Mouse (Mus musculus): ENCODE results near the gene Gm4756. TPM values are rescaled to one million over a fixed set of nuclear protein-coding genes. Genes with fewer than 3 reads are reported as not detected.

The Gm4756 gene
- polyA plus RNA-seq, 2 experiments = 0.06 to 0.08 TPM

- TF ChIP-seq CTCF (IDR thresholded peaks at IDR 0.05; ENCODE audit: low read depth) (peak; percentile 74), EP300 (IDR thresholded peaks at IDR 0.05; ENCODE audit: low read depth) (no peak)
- DNase-seq (ENCODE audit: low read depth in 3 of 3, low spot score in 3 of 3) = peak; percentile 45 to 60 (median 46)
- peak within 1 kb of the TSS; percentile 58 for H3K9ac ChIP-seq (replicated peaks)
Measured at GRCm38 (mm10) chr12:72664735-72665337, 15.4 kb upstream of the Gm4756 start, which contains the start of gene Dhrs7. Dhrs7 (minus strand) TSS chr12:72664909.

DNA sequence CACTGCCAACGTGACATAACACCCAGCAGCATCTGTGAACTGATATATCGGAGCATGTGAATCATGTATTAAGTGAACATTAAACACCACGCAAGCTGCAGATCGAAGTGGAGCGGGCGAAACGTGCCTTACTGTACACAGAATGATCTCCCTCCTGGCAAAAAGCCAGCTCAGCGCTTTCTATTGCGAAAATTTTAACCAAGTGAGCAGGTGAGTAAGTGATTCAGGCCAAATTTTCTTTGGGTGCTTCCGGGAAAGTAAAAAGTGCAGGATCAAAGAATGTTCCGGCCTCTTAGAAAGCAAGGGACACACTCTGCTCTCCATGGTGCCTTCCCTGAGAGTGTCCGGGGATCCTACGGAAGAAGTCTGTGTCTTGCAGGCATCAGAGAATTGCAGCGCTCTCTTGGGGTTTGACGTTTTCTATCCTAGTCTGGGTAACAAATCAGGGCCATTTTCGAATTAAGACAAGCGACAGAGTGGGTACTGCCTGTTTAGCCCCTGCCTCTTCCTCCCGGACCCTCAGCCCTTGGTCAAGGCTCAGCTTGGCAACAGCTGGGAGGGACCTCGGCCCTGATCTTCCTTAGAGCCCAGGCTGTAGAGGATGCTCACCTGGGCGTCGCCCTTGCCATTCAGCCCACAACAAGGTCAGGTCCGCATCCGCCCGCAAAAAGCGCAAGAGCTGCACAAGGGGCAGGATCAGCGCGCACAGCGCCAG, 14.7 kb upstream of the Gm4756 start:
- DNase-seq (ENCODE audit: low read depth in 3 of 3, low spot score in 3 of 3) = no peak
- H3K27ac ChIP-seq = no peak overlapping the region
- ATAC-seq (ENCODE audit: insufficient read depth) = peak; percentile 32; the same call in 1 of the 2 replicates
- H3K36me3 ChIP-seq (replicated peaks; ENCODE audit: control insufficient read depth, insufficient read depth, low read depth) = no peaks in the 10 kb centered on the region
- peak overlapping the region; percentile 53 for H3K9ac ChIP-seq (replicated peaks)
- H3K4me2 ChIP-seq (ENCODE audit: low read depth) = peak overlapping the region; percentile 89
- peaks cover 0 to 5% of the 10 kb centered on the region in 2 experiments; a peak in 2 of 4 replicates for H3K4me1 ChIP-seq (replicated peaks; ENCODE audit: control insufficient read depth in 2 of 2, insufficient read depth in 2 of 2, low read length in 1 of 2)
- no peak for TF ChIP-seq EP300 (IDR thresholded peaks at IDR 0.05; ENCODE audit: low read depth)
- TF ChIP-seq CTCF (IDR thresholded peaks at IDR 0.05; ENCODE audit: low read depth) = no peak
- 11% methylated on average over 28 of the region's 28 CpGs for WGBS (ENCODE audit: insufficient replicate concordance)
- H3K4me3 ChIP-seq (ENCODE audit: insufficient read depth in 1 of 2, low read depth in 2 of 2, low read length in 2 of 2) = peak overlapping the region; percentile 62 to 66
- no peaks in the 10 kb centered on the region for H3K9me3 ChIP-seq (ENCODE audit: control insufficient read depth, low read length)
- H3K27me3 ChIP-seq (ENCODE audit: control insufficient read depth, insufficient read depth, low read length) = no peaks in the 10 kb centered on the region

More at GRCm38 (mm10) chr12:72664735-72665337, 15.4 kb upstream of the Gm4756 start, which contains the start of gene Dhrs7:
- H3K4me1 ChIP-seq (replicated peaks; ENCODE audit: control insufficient read depth in 2 of 2, insufficient read depth in 2 of 2, low read length in 1 of 2) = peaks cover 0 to 5% of the 10 kb centered on the region in 2 experiments; a peak in 2 of 4 replicates
- H3K9me3 ChIP-seq (ENCODE audit: control insufficient read depth, low read length) = no peaks in the 10 kb centered on the region
- 1% methylated on average over 33 of the region's 33 CpGs for WGBS (ENCODE audit: insufficient replicate concordance)
- peak within 1 kb of the TSS; percentile 31 for H3K27ac ChIP-seq
- no peaks in the 10 kb centered on the region for H3K36me3 ChIP-seq (replicated peaks; ENCODE audit: control insufficient read depth, insufficient read depth, low read depth)
- H3K27me3 ChIP-seq (ENCODE audit: control insufficient read depth, insufficient read depth, low read length) = no peaks in the 10 kb centered on the region
- peak within 1 kb of the TSS; percentile 89 for H3K4me2 ChIP-seq (ENCODE audit: low read depth)
- peak within 1 kb of the TSS; percentile 62 to 66 for H3K4me3 ChIP-seq (ENCODE audit: insufficient read depth in 1 of 2, low read depth in 2 of 2, low read length in 2 of 2)
- ATAC-seq (ENCODE audit: insufficient read depth) = peak; percentile 94

DNA sequence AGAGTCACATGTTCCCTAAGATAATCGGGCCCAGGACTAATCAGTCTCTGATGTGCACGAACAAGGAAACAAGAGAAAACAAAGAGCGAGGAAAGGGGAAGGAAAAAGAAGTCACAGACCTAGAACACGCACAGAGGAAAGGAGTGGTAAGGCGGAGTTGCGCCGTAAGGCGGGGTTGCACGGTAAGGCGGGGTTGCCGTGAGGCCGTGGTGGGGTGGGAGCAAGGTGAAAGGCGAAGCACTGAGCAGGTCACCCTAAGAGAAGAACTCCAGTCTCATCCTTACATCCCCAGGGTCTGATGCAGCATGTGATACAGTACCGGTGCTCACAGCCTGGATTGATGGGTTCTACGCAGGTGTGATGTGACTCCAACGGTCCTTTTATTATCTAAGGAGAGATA, 6.3 kb upstream of the Gm4756 start:
- Histone ChIP-seq H3K9ac (replicated peaks) (no peak overlapping the region), H3K9me3 (ENCODE audit: control insufficient read depth, low read length) (no peaks in the 10 kb centered on the region), H3K27ac (no peak overlapping the region), H3K4me2 (ENCODE audit: low read depth) (no peak overlapping the region), H3K4me1 (replicated peaks; ENCODE audit: control insufficient read depth in 2 of 2, insufficient read depth in 2 of 2, low read length in 1 of 2) (no peaks in the 10 kb centered on the region), H3K27me3 (ENCODE audit: control insufficient read depth, insufficient read depth, low read length) (no peaks in the 10 kb centered on the region), H3K4me3 (ENCODE audit: insufficient read depth in 1 of 2, low read depth in 2 of 2, low read length in 2 of 2) (no peak overlapping the region), H3K36me3 (replicated peaks; ENCODE audit: control insufficient read depth, insufficient read depth, low read depth) (no peaks in the 10 kb centered on the region)
- TF ChIP-seq EP300 (IDR thresholded peaks at IDR 0.05; ENCODE audit: low read depth) = no peak
- TF ChIP-seq CTCF (IDR thresholded peaks at IDR 0.05; ENCODE audit: low read depth) = no peak
- ATAC-seq (ENCODE audit: insufficient read depth) (no peak), DNase-seq (ENCODE audit: low read depth in 3 of 3, low spot score in 3 of 3) (no peak)
- 78% methylated on average over 16 of the region's 16 CpGs for WGBS (ENCODE audit: insufficient replicate concordance)

GRCm38 (mm10) chr12:72654698-72655097, 5.2 kb upstream of the Gm4756 start:
- DNase-seq (ENCODE audit: low read depth in 3 of 3, low spot score in 3 of 3) = no peak
- Histone ChIP-seq H3K4me2 (ENCODE audit: low read depth) (no peak overlapping the region), H3K4me1 (replicated peaks; ENCODE audit: control insufficient read depth in 2 of 2, insufficient read depth in 2 of 2, low read length in 1 of 2) (0 out of 4 replicates have a peak, but pooled peaks cover 0 to 2% of the 10 kb centered on the region in 2 experiments), H3K9ac (replicated peaks) (no peak overlapping the region), H3K9me3 (ENCODE audit: control insufficient read depth, low read length) (no peaks in the 10 kb centered on the region), H3K4me3 (ENCODE audit: insufficient read depth in 1 of 2, low read depth in 2 of 2, low read length in 2 of 2) (no peak overlapping the region), H3K27ac (no peak overlapping the region), H3K36me3 (replicated peaks; ENCODE audit: control insufficient read depth, insufficient read depth, low read depth) (no peaks in the 10 kb centered on the region), H3K27me3 (ENCODE audit: control insufficient read depth, insufficient read depth, low read length) (no peaks in the 10 kb centered on the region)
- WGBS (ENCODE audit: insufficient replicate concordance) = 21% methylated on average over 4 of the region's 4 CpGs
- no peak for ATAC-seq (ENCODE audit: insufficient read depth)
- no peak for TF ChIP-seq EP300 (IDR thresholded peaks at IDR 0.05; ENCODE audit: low read depth)
- TF ChIP-seq CTCF (IDR thresholded peaks at IDR 0.05; ENCODE audit: low read depth) = peak; percentile 68

DNA sequence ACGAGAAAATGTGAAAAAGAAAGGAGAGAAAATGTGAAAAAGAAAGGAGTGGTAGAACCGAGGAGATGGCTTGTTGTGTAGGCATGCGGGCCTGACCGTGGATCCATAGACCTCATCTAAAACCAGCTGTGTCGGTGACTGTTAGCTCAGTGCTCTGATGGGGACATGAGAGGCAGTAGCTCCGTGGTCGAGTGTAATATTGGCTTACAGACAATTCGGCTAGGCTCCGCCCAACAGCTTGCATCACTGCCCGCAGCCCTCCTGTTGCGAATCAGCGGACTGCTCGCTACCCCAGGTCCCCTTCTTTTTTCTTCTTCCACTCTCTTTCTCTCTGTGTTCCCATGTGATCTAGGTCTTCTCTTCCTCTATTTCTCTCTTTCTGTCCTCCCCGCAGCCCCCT, 540 bp downstream of the Gm4756 start:
- no peaks in the 10 kb centered on the region for H3K27me3 ChIP-seq (ENCODE audit: control insufficient read depth, insufficient read depth, low read length)
- H3K4me2 ChIP-seq (ENCODE audit: low read depth) = no peak overlapping the region
- no peaks in the 10 kb centered on the region for H3K9me3 ChIP-seq (ENCODE audit: control insufficient read depth, low read length)
- H3K9ac ChIP-seq (replicated peaks) = no peak overlapping the region
- no peak overlapping the region for H3K4me3 ChIP-seq (ENCODE audit: insufficient read depth in 1 of 2, low read depth in 2 of 2, low read length in 2 of 2)
- TF ChIP-seq EP300 (IDR thresholded peaks at IDR 0.05; ENCODE audit: low read depth) (no peak), CTCF (IDR thresholded peaks at IDR 0.05; ENCODE audit: low read depth) (no peak)
- no peak overlapping the region for H3K27ac ChIP-seq
- peaks cover 0 to 2% of the 10 kb centered on the region in 2 experiments; a peak in 1 of 4 replicates for H3K4me1 ChIP-seq (replicated peaks; ENCODE audit: control insufficient read depth in 2 of 2, insufficient read depth in 2 of 2, low read length in 1 of 2)
- DNase-seq (ENCODE audit: low read depth in 3 of 3, low spot score in 3 of 3) (no peak), ATAC-seq (ENCODE audit: insufficient read depth) (no peak)
- 78% methylated on average over 14 of the region's 14 CpGs for WGBS (ENCODE audit: insufficient replicate concordance)
- H3K36me3 ChIP-seq (replicated peaks; ENCODE audit: control insufficient read depth, insufficient read depth, low read depth) = no peaks in the 10 kb centered on the region

Measured in liver, embryonic 14.5 days (tissue).